Mouse (Mus musculus): ENCODE measurements around the gene Ankfn1.

Ankfn1 gene

GRCm38 (mm10) chr11:89370373-89370772 lies 407.1 kb downstream of the Ankfn1 start:
- DNase-seq (ENCODE audit: low spot score) = no peak

GRCm38 (mm10) chr11:89363981-89364380 lies 413.5 kb downstream of the Ankfn1 start:
- no peak for DNase-seq (ENCODE audit: low spot score)

- DNase-seq (ENCODE audit: low spot score) = no peak
Measured at GRCm38 (mm10) chr11:89360895-89361294, 416.6 kb downstream of the Ankfn1 start.

- no peak for DNase-seq (ENCODE audit: low spot score)
Measured at GRCm38 (mm10) chr11:89358546-89358945, 418.9 kb downstream of the Ankfn1 start.

GRCm38 (mm10) chr11:89356479-89356878 lies 421.0 kb downstream of the Ankfn1 start:
- no peak for DNase-seq (ENCODE audit: low spot score)

GRCm38 (mm10) chr11:89356018-89356417 lies 421.4 kb downstream of the Ankfn1 start:
- DNase-seq (ENCODE audit: low spot score) = no peak

- no peak for DNase-seq (ENCODE audit: low spot score)
Measured at GRCm38 (mm10) chr11:89340238-89340637, 437.2 kb downstream of the Ankfn1 start.
